Mouse (Mus musculus) embryonic facial prominence, embryonic 13.5 days (tissue): Measurements from ENCODE around the gene Sbpl. TPM values are rescaled to one million over a fixed set of nuclear protein-coding genes. Genes with fewer than 3 reads are reported as not detected.
"Not testable (repeated sequence)": the region's sequence is repeated elsewhere in the genome, so short reads cannot be mapped to it uniquely, and the experiment has no call there.

Experiments used
- ATAC-seq: fragments of 200-750 bp; cut with Nextera tagmentation; 2 replicates; pipeline ENCODE4 v1.8.0; 2017; ENCODE audit warnings: low read depth; ENCODE audit not compliant: insufficient number of reproducible peaks, insufficient read depth, low FRiP score, low TSS enrichment
- H3K27ac ChIP-seq: fragments of 300-500 bp; sonication (generic); 2 replicates; pipeline ENCODE4 v1.5.1; 2015; ENCODE audit warnings: moderate library complexity, mild to moderate bottlenecking, inconsistent platforms
- H3K27me3 ChIP-seq: fragments of 300-500 bp; sonication (generic); 2 replicates; pipeline ENCODE4 v1.6.1; 2015; ENCODE audit warnings: mild to moderate bottlenecking, inconsistent platforms
- H3K36me3 ChIP-seq: fragments of 300-500 bp; sonication (generic); 2 replicates; pipeline ENCODE4 v1.6.1; 2015; ENCODE audit warnings: mild to moderate bottlenecking, inconsistent platforms
- H3K4me1 ChIP-seq: fragments of 300-500 bp; sonication (generic); 2 replicates; pipeline ENCODE4 v1.6.1; 2015; ENCODE audit warnings: inconsistent platforms
- H3K4me2 ChIP-seq: fragments of 300-500 bp; sonication (generic); 2 replicates; pipeline ENCODE4 v1.6.1; 2015; ENCODE audit warnings: moderate library complexity, mild to moderate bottlenecking, inconsistent platforms
- H3K4me3 ChIP-seq: fragments of 300-500 bp; sonication (generic); 2 replicates; pipeline ENCODE4 v1.5.1; 2015; ENCODE audit warnings: mild to moderate bottlenecking, inconsistent platforms
- H3K9ac ChIP-seq: fragments of 300-500 bp; sonication (generic); 2 replicates; pipeline ENCODE4 v1.6.1; 2015; ENCODE audit warnings: mild to moderate bottlenecking, inconsistent platforms
- H3K9me3 ChIP-seq: fragments of 300-500 bp; sonication (generic); 2 replicates; pipeline ENCODE4 v1.6.1; 2016; ENCODE audit warnings: inconsistent platforms
- WGBS: fragments of 180-500 bp; shearing (Covaris S2); methylation state at CpG from one replicate; pipeline ENCODE4 v1.1.7; 2015; ENCODE audit warnings: mixed read lengths; 5-methylcytosine and 5-hydroxymethylcytosine counted together
- polyA plus RNA-seq: library from polyadenylated mRNA; unstranded; fragments of >200 nt; fragmentation: Nextera tagmentation; extraction: Ambion mirVana; gene quantifications from 2 replicates; pipeline ENCODE4 v1.2.1, GENCODE M21; 2015

Gene Sbpl
- polyA plus RNA-seq, 1 experiment from 2014 or later: not detected

- not testable (repeated sequence) for H3K9me3 ChIP-seq, H3K9ac ChIP-seq, H3K4me3 ChIP-seq, H3K36me3 ChIP-seq, H3K4me2 ChIP-seq, H3K27ac ChIP-seq, H3K4me1 ChIP-seq, ATAC-seq, H3K27me3 ChIP-seq
- WGBS: 69% methylated on average over 4 of the region's 4 CpGs
Observed at GRCm38 (mm10) chr17:23950828-23951227, 4.2 kb downstream of the Sbpl start.

- Histone ChIP-seq H3K9ac (no peak overlapping the region), H3K4me1 (no peaks in the 10 kb centered on the region), H3K4me3 (no peak overlapping the region), H3K9me3 (no peaks in the 10 kb centered on the region), H3K4me2 (no peak overlapping the region), H3K27ac (no peak overlapping the region), H3K36me3 (no peaks in the 10 kb centered on the region), H3K27me3 (no peaks in the 10 kb centered on the region)
- WGBS: 69% methylated on average over 2 of the region's 2 CpGs
- no peak for ATAC-seq
Observed at GRCm38 (mm10) chr17:23949068-23949467, 6.0 kb downstream of the Sbpl start.

- not testable (repeated sequence) for H3K4me1 ChIP-seq, H3K4me2 ChIP-seq, H3K9ac ChIP-seq, H3K27me3 ChIP-seq, H3K9me3 ChIP-seq, ATAC-seq, H3K36me3 ChIP-seq, H3K27ac ChIP-seq, H3K4me3 ChIP-seq
- WGBS: 76% methylated on average over 4 of the region's 4 CpGs
Observed at GRCm38 (mm10) chr17:23947486-23947885, 7.6 kb downstream of the Sbpl start.

- H3K4me2 ChIP-seq: no peak within 1 kb of the TSS
- H3K4me1 ChIP-seq: no peaks in the 10 kb centered on the region
- no peak within 1 kb of the TSS for H3K27ac ChIP-seq
- no peaks in the 10 kb centered on the region for H3K27me3 ChIP-seq
- H3K36me3 ChIP-seq: no peaks in the 10 kb centered on the region
- H3K9ac ChIP-seq: no peak within 1 kb of the TSS
- H3K4me3 ChIP-seq: no peak within 1 kb of the TSS
- H3K9me3 ChIP-seq: no peaks in the 10 kb centered on the region
- no peak for ATAC-seq
Observed at GRCm38 (mm10) chr17:23941372-23941771, 13.7 kb downstream of the Sbpl start, which contains the start of gene Sbp. Sbp (plus strand) TSS chr17:23941672.

- H3K27me3 ChIP-seq: no peaks in the 10 kb centered on the region
- H3K9ac ChIP-seq: no peak overlapping the region
- H3K9me3 ChIP-seq: no peaks in the 10 kb centered on the region
- no peak for ATAC-seq
- H3K4me1 ChIP-seq: no peaks in the 10 kb centered on the region
- H3K4me2 ChIP-seq: no peak overlapping the region
- WGBS: 77% methylated on average over 5 of the region's 5 CpGs
- no peak overlapping the region for H3K27ac ChIP-seq
- H3K4me3 ChIP-seq: no peak overlapping the region
- H3K36me3 ChIP-seq: no peaks in the 10 kb centered on the region
Observed at GRCm38 (mm10) chr17:23931157-23931556, 23.9 kb downstream of the Sbpl start.

GRCm38 (mm10) chr17:23925090-23925493, 30.0 kb downstream of the Sbpl start:
- no peaks in the 10 kb centered on the region for H3K9me3 ChIP-seq
- H3K9ac ChIP-seq: peak overlapping the region; percentile 76
- H3K4me3 ChIP-seq: peak overlapping the region; percentile 58
- H3K36me3 ChIP-seq: no peaks in the 10 kb centered on the region
- H3K27ac ChIP-seq: peak overlapping the region; percentile 95
- peak; percentile 80 for ATAC-seq
- H3K4me1 ChIP-seq: peaks cover 6% of the 10 kb centered on the region
- peak overlapping the region; percentile 84 for H3K4me2 ChIP-seq
- 0% methylated on average over 14 of the region's 14 CpGs for WGBS
- H3K27me3 ChIP-seq: no peaks in the 10 kb centered on the region; the same call in 1 of the 2 replicates

GRCm38 (mm10) chr17:23924531-23925007, 30.5 kb downstream of the Sbpl start:
- no peaks in the 10 kb centered on the region for H3K9me3 ChIP-seq
- H3K4me2 ChIP-seq: peak overlapping the region; percentile 84
- peak; percentile 95 for ATAC-seq
- WGBS: under 1% methylated on average over 29 of the region's 29 CpGs
- peak overlapping the region; percentile 58 for H3K4me3 ChIP-seq
- H3K36me3 ChIP-seq: no peaks in the 10 kb centered on the region
- H3K27ac ChIP-seq: peak overlapping the region; percentile 95
- no peaks in the 10 kb centered on the region; the same call in 1 of the 2 replicates for H3K27me3 ChIP-seq
- H3K4me1 ChIP-seq: peaks cover 6% of the 10 kb centered on the region
- peak overlapping the region; percentile 76 for H3K9ac ChIP-seq

GRCm38 (mm10) chr17:23917158-23917557, 37.9 kb downstream of the Sbpl start, which contains the start of gene Dcpp3:
Dcpp3 (plus strand) TSS chr17:23917458.
- not testable (repeated sequence) for H3K9me3 ChIP-seq, H3K4me1 ChIP-seq, H3K27me3 ChIP-seq, H3K36me3 ChIP-seq, H3K4me2 ChIP-seq, H3K4me3 ChIP-seq, H3K27ac ChIP-seq, ATAC-seq, H3K9ac ChIP-seq
- 87% methylated on average over 4 of the region's 4 CpGs for WGBS

Other genes starting within 250 kb of the Sbpl start
- gene 1520401A03Rik, start 232.5 kb downstream of the Sbpl start, polyA plus RNA-seq: 0.25 and 0.32 TPM in 2 replicates
- 49.3 and 56.2 TPM in 2 replicates for gene Pkmyt1, start 228.9 kb downstream of the Sbpl start, polyA plus RNA-seq
- gene Paqr4, start 214.4 kb downstream of the Sbpl start, polyA plus RNA-seq: 12.4 and 12.5 TPM in 2 replicates
- 31.7 and 42.3 TPM in 2 replicates for gene Kremen2, start 209.4 kb downstream of the Sbpl start, polyA plus RNA-seq
- gene Flywch1, start 183.7 kb downstream of the Sbpl start, polyA plus RNA-seq: 90.2 and 95.6 TPM in 2 replicates
- gene Flywch2, start 169.2 kb downstream of the Sbpl start, polyA plus RNA-seq: 54.1 and 65.1 TPM in 2 replicates
- 616 and 642 TPM in 2 replicates for gene Srrm2, start 164.7 kb downstream of the Sbpl start, polyA plus RNA-seq
- 1,169 and 1,240 TPM in 2 replicates for gene Elob, start 126.1 kb downstream of the Sbpl start, polyA plus RNA-seq
- 0.38 and 0.48 TPM in 2 replicates for gene Prss33, start 119.2 kb downstream of the Sbpl start, polyA plus RNA-seq
- gene Prss32, start 111.4 kb downstream of the Sbpl start, polyA plus RNA-seq: 0.78 TPM in 1 of 2 replicates, not detected in the other
- 2.0 TPM in 2 replicates for gene Prss41, start 111.1 kb downstream of the Sbpl start, polyA plus RNA-seq
- not detected in 2 replicates for gene Prss21, start 87.2 kb downstream of the Sbpl start, polyA plus RNA-seq
- not detected in 2 replicates for gene Dcpp1, start 74.4 kb downstream of the Sbpl start, polyA plus RNA-seq
- gene Dcpp2, start 74.4 kb downstream of the Sbpl start, polyA plus RNA-seq: not detected in 2 replicates
- gene Dcpp3, start 37.8 kb downstream of the Sbpl start, polyA plus RNA-seq: not detected in 2 replicates
- not detected in 2 replicates for gene Sbp, start 13.6 kb downstream of the Sbpl start, polyA plus RNA-seq
- 0.18 TPM in 1 of 2 replicates, not detected in the other for gene Prss30, start 25.3 kb upstream of the Sbpl start, polyA plus RNA-seq
- 2.2 and 2.5 TPM in 2 replicates for gene Prss22, start 42.8 kb upstream of the Sbpl start, polyA plus RNA-seq
- 0.28 and 0.38 TPM in 2 replicates for gene Prss27, start 82.9 kb upstream of the Sbpl start, polyA plus RNA-seq
- 69.1 and 78.9 TPM in 2 replicates for gene Kctd5, start 118.2 kb upstream of the Sbpl start, polyA plus RNA-seq
- 35.8 and 37.8 TPM in 2 replicates for gene Pdpk1, start 195.7 kb upstream of the Sbpl start, polyA plus RNA-seq
- gene Amdhd2, start 208.5 kb upstream of the Sbpl start, polyA plus RNA-seq: 34.1 and 41.4 TPM in 2 replicates
- 420 and 448 TPM in 2 replicates for gene Atp6v0c, start 214.4 kb upstream of the Sbpl start, polyA plus RNA-seq